Mouse (Mus musculus): ENCODE measurements around the gene Gtsf1l.
A peak's percentile ranks its signal among the peaks of the same experiment; 100 is the strongest.
"Not testable (repeated sequence)": the region's sequence is repeated elsewhere in the genome, so short reads cannot be mapped to it uniquely, and the experiment has no call there.

The Gtsf1l gene

GRCm38 (mm10) chr2:163085047-163085446 lies 2.6 kb downstream of the Gtsf1l start:
- no peak for DNase-seq (ENCODE audit: low spot score in 2 of 2)

- no peak for DNase-seq (ENCODE audit: low spot score in 2 of 2)
Measured at GRCm38 (mm10) chr2:163084519-163084918, 3.1 kb downstream of the Gtsf1l start.

- DNase-seq (ENCODE audit: low spot score in 2 of 2), result no peak
Measured at GRCm38 (mm10) chr2:163082591-163082990, 5.1 kb downstream of the Gtsf1l start.

GRCm38 (mm10) chr2:163079041-163079440 lies 8.6 kb downstream of the Gtsf1l start:
- DNase-seq (ENCODE audit: low spot score in 2 of 2), result no peak

GRCm38 (mm10) chr2:163075234-163075633 lies 12.4 kb downstream of the Gtsf1l start:
- DNase-seq (ENCODE audit: low spot score in 2 of 2), result no peak

GRCm38 (mm10) chr2:163074808-163075207 lies 12.8 kb downstream of the Gtsf1l start:
- DNase-seq (ENCODE audit: low spot score in 2 of 2), result no peak

- peak in 1 of 2 experiments; percentile 14 for DNase-seq (ENCODE audit: low spot score in 2 of 2)
Measured at GRCm38 (mm10) chr2:163074006-163074405, 13.6 kb downstream of the Gtsf1l start.

- DNase-seq (ENCODE audit: low spot score in 2 of 2), result no peak
Measured at GRCm38 (mm10) chr2:163073023-163073757, 14.5 kb downstream of the Gtsf1l start.

GRCm38 (mm10) chr2:163071590-163071989 lies 16.1 kb downstream of the Gtsf1l start:
- DNase-seq (ENCODE audit: low spot score in 2 of 2), result no peak

- DNase-seq (ENCODE audit: low spot score in 2 of 2), result no peak
Measured at GRCm38 (mm10) chr2:163070213-163070612, 17.4 kb downstream of the Gtsf1l start.

GRCm38 (mm10) chr2:163067233-163067632 lies 20.4 kb downstream of the Gtsf1l start:
- DNase-seq (ENCODE audit: low spot score in 2 of 2), result no peak

- DNase-seq (ENCODE audit: low spot score in 2 of 2), result no peak
Measured at GRCm38 (mm10) chr2:163066326-163066725, 21.3 kb downstream of the Gtsf1l start.

- no peak for DNase-seq (ENCODE audit: low spot score in 2 of 2)
Measured at GRCm38 (mm10) chr2:163062119-163062508, 25.5 kb downstream of the Gtsf1l start.

GRCm38 (mm10) chr2:163061203-163062118 lies 26.2 kb downstream of the Gtsf1l start:
- no peak for DNase-seq (ENCODE audit: low spot score in 2 of 2)

- no peak for DNase-seq (ENCODE audit: low spot score in 2 of 2)
Measured at GRCm38 (mm10) chr2:163060630-163061029, 27.0 kb downstream of the Gtsf1l start.

- DNase-seq (ENCODE audit: low spot score in 2 of 2), result not testable (repeated sequence)
Measured at GRCm38 (mm10) chr2:163058981-163059380, 28.7 kb downstream of the Gtsf1l start.

- no peak for DNase-seq (ENCODE audit: low spot score in 2 of 2)
Measured at GRCm38 (mm10) chr2:163056584-163056983, 31.1 kb downstream of the Gtsf1l start.

GRCm38 (mm10) chr2:163055715-163056114 lies 31.9 kb downstream of the Gtsf1l start:
- DNase-seq (ENCODE audit: low spot score in 2 of 2), result no peak

- no peak for DNase-seq (ENCODE audit: low spot score in 2 of 2)
Measured at GRCm38 (mm10) chr2:163054891-163055494, 32.7 kb downstream of the Gtsf1l start.

- peak; percentile 72 to 78 for DNase-seq (ENCODE audit: low spot score in 2 of 2)
Measured at GRCm38 (mm10) chr2:163054335-163054840, 33.3 kb downstream of the Gtsf1l start, which contains the start of gene Mybl2. Gene Mybl2 (plus strand): TSS chr2:163054687.

GRCm38 (mm10) chr2:163052826-163053225 lies 34.8 kb downstream of the Gtsf1l start:
- DNase-seq (ENCODE audit: low spot score in 2 of 2), result no peak

- DNase-seq (ENCODE audit: low spot score in 2 of 2), result no peak
Measured at GRCm38 (mm10) chr2:163052101-163052500, 35.6 kb downstream of the Gtsf1l start.
